Mouse (Mus musculus): Measurements from ENCODE around the gene Guca2b.

DNA sequence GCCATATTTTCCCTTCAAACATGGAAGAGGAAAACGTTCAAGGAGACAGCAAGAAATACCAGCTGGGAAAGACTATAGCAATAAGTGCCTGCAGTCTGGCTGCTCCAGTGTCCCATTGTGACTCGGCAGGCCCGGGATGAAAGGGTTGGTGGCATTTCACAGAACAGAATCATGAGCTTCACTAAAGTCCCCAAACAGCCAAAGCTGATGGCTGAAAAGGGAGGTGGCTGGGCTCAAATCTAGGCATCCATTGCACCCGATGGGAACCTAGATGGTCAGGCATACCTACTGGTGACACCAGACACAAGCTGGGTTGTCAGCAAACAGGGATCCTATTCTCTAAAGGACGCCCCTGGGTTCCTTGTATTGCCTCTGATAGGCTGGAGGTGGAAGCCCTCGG is 20.8 kb downstream of the Guca2b start:
- no peak for TF ChIP-seq TAL1 (IDR thresholded peaks at IDR 0.05; ENCODE audit: low read length)
- TF ChIP-seq GATA1 (IDR thresholded peaks at IDR 0.05; ENCODE audit: low read length) = no peak

All from erythroblast, embryonic 14.5 days (primary cell).